Mouse (Mus musculus) midbrain, embryonic 13.5 days (tissue): ENCODE data around the gene Nup210l. TPM values are rescaled to one million over a fixed set of nuclear protein-coding genes. Genes with fewer than 3 reads are reported as not detected.
"Not testable (repeated sequence)": the region's sequence is repeated elsewhere in the genome, so short reads cannot be mapped to it uniquely, and the experiment has no call there.

Experiments used
- ATAC-seq: fragments of 200-750 bp; cut with Nextera tagmentation; 2 replicates; pipeline ENCODE4 v1.8.0; 2017; ENCODE audit warnings: mild to moderate bottlenecking, moderate TSS enrichment, moderate library complexity
- H3K27ac ChIP-seq: fragments of 300-500 bp; sonication (generic); 2 replicates; pipeline ENCODE4 v1.5.1; 2015; ENCODE audit warnings: inconsistent platforms, mild to moderate bottlenecking, moderate library complexity
- H3K27me3 ChIP-seq: fragments of 300-500 bp; sonication (generic); 2 replicates; pipeline ENCODE4 v1.6.1; 2015; ENCODE audit warnings: mild to moderate bottlenecking, inconsistent platforms
- H3K36me3 ChIP-seq: fragments of 300-500 bp; sonication (generic); 2 replicates; pipeline ENCODE4 v1.6.1; 2015; ENCODE audit warnings: mild to moderate bottlenecking, inconsistent platforms
- H3K4me1 ChIP-seq: fragments of 300-500 bp; sonication (generic); replicated peaks from 2 replicates; pipeline ENCODE4 v1.6.1; 2015; ENCODE audit warnings: inconsistent platforms
- H3K4me2 ChIP-seq: fragments of 300-500 bp; sonication (generic); replicated peaks from 2 replicates; pipeline ENCODE4 v1.6.1; 2015; ENCODE audit warnings: moderate library complexity, mild to moderate bottlenecking, inconsistent platforms
- H3K4me3 ChIP-seq: fragments of 300-500 bp; sonication (generic); replicated peaks from 2 replicates; pipeline ENCODE4 v1.5.1; 2015; ENCODE audit warnings: mild to moderate bottlenecking, inconsistent platforms
- H3K9ac ChIP-seq: fragments of 300-500 bp; sonication (generic); replicated peaks from 2 replicates; pipeline ENCODE4 v1.6.1; 2015; ENCODE audit warnings: mild to moderate bottlenecking, inconsistent platforms
- H3K9me3 ChIP-seq: fragments of 300-500 bp; sonication (generic); 2 replicates; pipeline ENCODE4 v1.6.1; 2016; ENCODE audit warnings: mild to moderate bottlenecking, inconsistent platforms
- WGBS: fragments of 180-500 bp; shearing (Covaris S2); methylation state at CpG from one replicate; pipeline ENCODE4 v1.1.7; 2015; 5-methylcytosine and 5-hydroxymethylcytosine counted together
- polyA plus RNA-seq: library from polyadenylated mRNA; unstranded; fragments of >200 nt; fragmentation: Nextera tagmentation; extraction: Ambion mirVana; gene quantifications from 2 replicates; pipeline ENCODE4 v1.2.1, GENCODE M21; 2015

The Nup210l gene
- polyA plus RNA-seq, 1 experiment from 2014 or later, result 0.34 TPM

- Histone ChIP-seq H3K9ac (no peak overlapping the region), H3K36me3 (peaks cover 35% of the 10 kb centered on the region), H3K4me2 (no peak overlapping the region), H3K27me3 (no peaks in the 10 kb centered on the region), H3K9me3 (no peaks in the 10 kb centered on the region), H3K27ac (no peak overlapping the region), H3K4me3 (no peak overlapping the region), H3K4me1 (no peaks in the 10 kb centered on the region)
- 98% methylated on average over 2 of the region's 2 CpGs for WGBS
- no peak for ATAC-seq
Observed at GRCm38 (mm10) chr3:90101673-90102072, 2.3 kb upstream of the Nup210l start.

DNA sequence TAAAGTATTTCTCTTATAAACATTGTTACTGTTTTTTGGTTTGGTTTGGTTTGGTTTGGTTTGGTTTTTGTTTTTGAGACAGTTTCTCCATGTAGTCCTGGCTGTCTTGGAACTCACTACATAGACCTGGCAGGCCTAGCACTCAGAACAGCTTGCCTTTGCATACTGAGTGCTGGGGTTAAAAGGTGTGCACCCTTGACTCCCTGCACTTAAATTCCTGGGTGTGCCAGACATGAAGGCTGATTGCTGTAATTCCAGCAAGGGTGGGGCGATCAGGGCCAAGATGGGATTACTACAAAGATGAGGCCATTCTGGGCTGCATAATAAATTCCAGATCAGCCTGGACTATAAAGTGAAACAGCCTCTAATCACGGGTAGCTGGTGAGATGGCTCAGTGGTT is 1.7 kb upstream of the Nup210l start:
- Histone ChIP-seq H3K27ac (no peak overlapping the region), H3K9ac (no peak overlapping the region), H3K4me3 (no peak overlapping the region), H3K36me3 (peaks cover 32% of the 10 kb centered on the region), H3K27me3 (no peaks in the 10 kb centered on the region), H3K4me1 (no peaks in the 10 kb centered on the region), H3K9me3 (no peaks in the 10 kb centered on the region), H3K4me2 (no peak overlapping the region)
- no peak for ATAC-seq
- WGBS, result 84% methylated on average over 2 of the region's 2 CpGs

DNA sequence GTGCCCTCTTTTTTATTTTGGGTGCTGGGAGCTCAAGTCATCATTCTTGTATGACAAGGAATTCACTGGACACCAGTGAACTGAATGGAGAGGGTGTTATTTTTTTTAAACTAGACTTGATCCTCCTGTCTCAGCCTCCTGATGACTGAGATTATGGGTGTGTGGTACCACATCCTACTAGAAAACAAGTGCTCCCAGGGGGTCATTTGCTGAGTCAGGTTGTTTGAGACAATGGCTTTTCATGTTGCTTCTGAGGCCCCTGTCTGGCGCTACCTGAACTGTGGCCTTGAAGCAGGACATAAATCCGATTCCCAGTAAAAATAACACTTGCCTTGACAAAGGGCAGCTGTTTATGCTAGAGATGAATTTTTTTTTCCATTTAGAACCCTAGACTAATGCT is 756 bp upstream of the Nup210l start:
- 92% methylated on average over 2 of the region's 2 CpGs for WGBS
- Histone ChIP-seq H3K4me1 (no peaks in the 10 kb centered on the region), H3K27ac (no peak overlapping the region), H3K4me3 (no peak overlapping the region), H3K9ac (no peak overlapping the region), H3K27me3 (no peaks in the 10 kb centered on the region), H3K4me2 (no peak overlapping the region), H3K36me3 (peaks cover 22% of the 10 kb centered on the region), H3K9me3 (no peaks in the 10 kb centered on the region)
- ATAC-seq, result no peak

DNA sequence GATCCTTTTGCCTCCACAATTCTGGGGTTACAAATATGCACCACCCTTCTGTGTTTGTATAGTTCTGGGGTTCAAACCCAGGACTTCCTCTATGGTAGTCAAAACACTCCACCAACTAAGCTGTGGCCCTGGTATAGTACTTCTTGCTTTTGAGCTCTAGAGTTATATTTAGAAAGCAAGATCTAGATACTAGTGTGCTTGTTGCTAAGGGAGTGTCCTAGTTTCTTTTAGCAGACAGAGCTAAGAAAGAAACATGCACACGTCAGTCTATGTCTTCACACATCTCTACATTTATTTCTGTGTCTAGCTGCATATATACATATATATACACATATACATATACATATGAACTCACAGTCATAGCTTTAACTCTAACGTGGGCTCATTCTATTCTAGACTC is 7.8 kb downstream of the Nup210l start:
- Histone ChIP-seq H3K36me3 (no peaks in the 10 kb centered on the region), H3K27ac (no peak overlapping the region), H3K9ac (no peak overlapping the region), H3K4me2 (no peak overlapping the region), H3K27me3 (no peaks in the 10 kb centered on the region), H3K9me3 (no peaks in the 10 kb centered on the region), H3K4me3 (no peak overlapping the region), H3K4me1 (no peaks in the 10 kb centered on the region)
- no peak for ATAC-seq
- WGBS, result 89% methylated on average over 2 of the region's 2 CpGs

GRCm38 (mm10) chr3:90114342-90114741 is 10.4 kb downstream of the Nup210l start:
- Histone ChIP-seq H3K4me1 (no peaks in the 10 kb centered on the region), H3K9me3 (no peaks in the 10 kb centered on the region), H3K4me3 (no peak overlapping the region), H3K27me3 (no peaks in the 10 kb centered on the region), H3K4me2 (no peak overlapping the region), H3K36me3 (no peaks in the 10 kb centered on the region), H3K27ac (no peak overlapping the region), H3K9ac (no peak overlapping the region)
- ATAC-seq, result no peak
- 97% methylated on average over 2 of the region's 2 CpGs for whole genome bisulfite sequencing

DNA sequence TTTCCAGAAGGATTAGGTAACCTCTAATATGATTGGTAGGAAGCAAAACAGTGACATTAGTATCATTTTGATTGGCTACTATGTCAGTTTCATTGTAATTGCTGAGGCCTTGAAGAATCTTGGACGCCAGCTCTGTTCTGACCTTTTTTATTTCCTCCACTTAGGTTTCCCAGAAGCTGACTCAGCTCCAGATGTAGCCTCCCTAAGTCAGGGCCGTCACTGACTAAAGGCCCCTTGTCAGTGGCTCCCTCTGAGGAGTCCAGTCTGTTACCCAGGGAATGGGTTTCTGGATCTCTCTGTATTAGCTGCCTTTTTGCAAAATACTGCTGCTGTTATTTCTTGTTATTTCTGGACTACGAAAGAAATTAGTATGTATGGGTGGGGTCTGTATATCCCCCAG is 11.6 kb downstream of the Nup210l start:
- H3K9ac ChIP-seq, result no peak overlapping the region
- WGBS, result 84% methylated on average over 3 of the region's 3 CpGs
- no peaks in the 10 kb centered on the region for H3K27me3 ChIP-seq

DNA sequence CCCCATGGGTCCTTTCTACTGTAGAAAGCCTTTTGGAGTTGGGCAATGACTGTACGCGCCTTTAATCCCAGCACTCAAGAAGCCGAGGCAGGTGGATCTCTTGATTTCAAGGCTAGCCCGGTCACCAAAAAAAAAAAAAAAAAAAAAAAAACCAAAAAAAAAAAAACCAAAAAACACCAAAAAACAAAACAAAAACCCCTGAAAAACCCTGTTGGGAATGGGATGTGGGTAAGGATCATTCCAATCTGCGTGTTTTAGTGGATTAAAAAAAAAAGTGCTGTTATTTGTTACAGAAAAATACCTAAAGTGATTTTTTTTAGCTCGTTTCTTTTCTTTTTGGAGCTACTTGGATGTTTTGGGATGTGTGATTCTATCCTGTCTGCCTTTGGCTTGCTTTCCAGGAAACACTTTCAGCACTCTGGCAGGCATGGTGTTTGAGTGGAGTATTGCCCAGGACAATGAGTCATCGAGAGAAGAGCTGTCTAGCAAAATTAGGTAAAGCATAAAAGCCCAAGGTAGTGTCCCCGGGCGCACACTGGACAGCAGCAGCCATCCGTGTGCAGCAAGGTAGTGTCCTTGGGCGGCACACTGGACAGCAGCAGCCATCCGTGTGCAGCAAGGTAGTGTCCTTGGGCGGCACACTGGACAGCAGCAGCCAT is 14.3 kb downstream of the Nup210l start:
- H3K27me3 ChIP-seq, result no peaks in the 10 kb centered on the region

More for the DNA sequence above, 11.6 kb downstream of the Nup210l start:
- H3K36me3 ChIP-seq, result no peaks in the 10 kb centered on the region
- H3K4me3 ChIP-seq, result no peak overlapping the region
- H3K27ac ChIP-seq, result no peak overlapping the region
- ATAC-seq, result no peak
- no peak overlapping the region for H3K4me2 ChIP-seq
- no peaks in the 10 kb centered on the region for H3K9me3 ChIP-seq
- H3K4me1 ChIP-seq, result no peaks in the 10 kb centered on the region

DNA sequence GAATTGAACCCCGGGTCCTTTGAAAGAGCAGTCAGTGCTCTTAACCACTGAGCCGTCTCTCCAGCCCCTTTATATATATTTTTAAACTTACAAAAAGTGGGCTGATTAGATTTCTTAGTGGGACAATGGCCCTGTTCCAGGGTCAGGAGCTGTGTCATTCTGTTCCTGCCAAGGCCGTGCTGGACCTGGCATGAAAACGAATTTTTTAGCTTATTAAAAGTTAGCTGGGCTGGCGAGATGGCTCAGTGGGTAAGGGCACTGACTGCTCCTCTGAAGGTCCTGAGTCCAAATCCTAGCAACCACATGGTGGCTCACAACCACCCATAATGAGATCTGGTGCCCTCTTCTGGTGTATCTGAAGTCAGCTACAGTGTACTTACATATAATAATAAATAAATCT is 18.1 kb downstream of the Nup210l start:
- not testable (repeated sequence) for H3K36me3 ChIP-seq, H3K4me2 ChIP-seq, H3K4me1 ChIP-seq, H3K27ac ChIP-seq, H3K9me3 ChIP-seq, H3K9ac ChIP-seq, H3K27me3 ChIP-seq, H3K4me3 ChIP-seq, ATAC-seq
- 75% methylated on average over 5 of the region's 5 CpGs for WGBS

More for the DNA sequence above, 14.3 kb downstream of the Nup210l start:
- Histone ChIP-seq H3K27ac (no peak overlapping the region), H3K4me3 (no peak overlapping the region), H3K9ac (no peak overlapping the region), H3K4me1 (no peaks in the 10 kb centered on the region), H3K4me2 (no peak overlapping the region), H3K36me3 (no peaks in the 10 kb centered on the region), H3K9me3 (no peaks in the 10 kb centered on the region)
- no peak for ATAC-seq
- 91% methylated on average over 13 of the region's 13 CpGs for WGBS

- Histone ChIP-seq H3K27ac (no peak overlapping the region), H3K9ac (no peak overlapping the region), H3K4me2 (no peak overlapping the region), H3K36me3 (no peaks in the 10 kb centered on the region), H3K27me3 (no peaks in the 10 kb centered on the region), H3K4me1 (no peaks in the 10 kb centered on the region), H3K4me3 (no peak overlapping the region), H3K9me3 (no peaks in the 10 kb centered on the region)
- ATAC-seq, result no peak
- 88% methylated on average over 5 of the region's 5 CpGs for WGBS
Observed at GRCm38 (mm10) chr3:90125710-90126109, 21.8 kb downstream of the Nup210l start.

GRCm38 (mm10) chr3:90127881-90128280 is 23.9 kb downstream of the Nup210l start:
- WGBS, result 95% methylated on average over 6 of the region's 6 CpGs
- no peak overlapping the region for H3K27ac ChIP-seq
- H3K4me1 ChIP-seq, result no peaks in the 10 kb centered on the region
- no peaks in the 10 kb centered on the region for H3K36me3 ChIP-seq
- H3K9ac ChIP-seq, result no peak overlapping the region
- no peaks in the 10 kb centered on the region for H3K9me3 ChIP-seq
- H3K4me3 ChIP-seq, result no peak overlapping the region
- no peaks in the 10 kb centered on the region for H3K27me3 ChIP-seq
- no peak overlapping the region for H3K4me2 ChIP-seq
- ATAC-seq, result no peak

GRCm38 (mm10) chr3:90132745-90133144 is 28.8 kb downstream of the Nup210l start:
- H3K9ac ChIP-seq, result no peak overlapping the region
- no peak overlapping the region for H3K27ac ChIP-seq
- no peaks in the 10 kb centered on the region for H3K27me3 ChIP-seq
- no peaks in the 10 kb centered on the region for H3K36me3 ChIP-seq
- H3K9me3 ChIP-seq, result no peaks in the 10 kb centered on the region
- H3K4me1 ChIP-seq, result no peaks in the 10 kb centered on the region
- ATAC-seq, result no peak
- H3K4me2 ChIP-seq, result no peak overlapping the region
- WGBS, result 85% methylated on average over 3 of the region's 3 CpGs
- no peak overlapping the region for H3K4me3 ChIP-seq

DNA sequence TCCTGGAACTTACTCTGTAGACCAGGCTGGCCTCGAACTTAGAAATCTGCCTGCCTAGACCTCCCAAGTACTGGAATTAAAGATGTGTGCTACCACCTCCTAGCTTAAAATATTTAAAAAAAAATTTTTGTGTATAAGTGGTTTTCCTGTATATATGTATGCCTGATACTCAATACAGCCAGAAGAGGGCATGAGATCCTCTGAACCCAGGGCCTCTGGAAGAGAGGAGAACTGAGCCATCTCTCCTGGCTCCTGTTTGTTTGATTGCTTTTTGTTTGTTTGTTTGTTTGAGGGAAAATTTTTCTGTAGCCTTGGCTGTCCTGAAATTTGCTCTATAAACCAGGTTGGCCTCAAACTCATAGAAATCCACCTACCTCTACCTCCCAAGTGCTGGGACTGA is 29.4 kb downstream of the Nup210l start:
- H3K4me3 ChIP-seq, result no peak overlapping the region
- WGBS, result 91% methylated on average over 1 of the region's 1 CpGs
- no peaks in the 10 kb centered on the region for H3K9me3 ChIP-seq
- H3K27me3 ChIP-seq, result no peaks in the 10 kb centered on the region
- no peak for ATAC-seq
- no peak overlapping the region for H3K9ac ChIP-seq
- H3K36me3 ChIP-seq, result no peaks in the 10 kb centered on the region
- H3K27ac ChIP-seq, result no peak overlapping the region
- H3K4me2 ChIP-seq, result no peak overlapping the region
- no peaks in the 10 kb centered on the region for H3K4me1 ChIP-seq

GRCm38 (mm10) chr3:90134483-90134882 is 30.6 kb downstream of the Nup210l start:
- 68% methylated on average over 3 of the region's 3 CpGs for WGBS
- Histone ChIP-seq H3K9me3 (no peaks in the 10 kb centered on the region), H3K27ac (no peak overlapping the region), H3K36me3 (no peaks in the 10 kb centered on the region), H3K9ac (no peak overlapping the region), H3K4me3 (no peak overlapping the region), H3K4me1 (no peaks in the 10 kb centered on the region), H3K4me2 (no peak overlapping the region), H3K27me3 (no peaks in the 10 kb centered on the region)
- no peak for ATAC-seq
